Mouse (Mus musculus) Muller cell, postnatal 12 days (primary cell): ENCODE measurements at regions not wholly inside any gene's neighbourhood (a gene's known extent, or its start where the extent isn't known, plus 50 kb on each side); places are given as distances from the start of the nearest gene placed in this dataset.

Source experiments
- DNase-seq: peaks from one replicate; pipeline ENCODE4 v3.0.0-alpha.2; 2015; ENCODE audit errors: inconsistent ontology term

- DNase-seq = peak; percentile 4
Observed at GRCm38 (mm10) chr8:65443266-65443665, 174.4 kb upstream of the March1 start.

- no peak for DNase-seq
Observed at GRCm38 (mm10) chr8:65420870-65421269, 196.8 kb upstream of the March1 start.

GRCm38 (mm10) chr8:65417897-65418296 lies 199.8 kb upstream of the March1 start:
- DNase-seq = no peak

- no peak for DNase-seq
Observed at GRCm38 (mm10) chr8:65414201-65414600, 203.5 kb upstream of the March1 start.

- DNase-seq = no peak
Observed at GRCm38 (mm10) chr8:65412291-65412690, 205.4 kb upstream of the March1 start.

GRCm38 (mm10) chr8:65395755-65396154 lies 221.9 kb upstream of the March1 start:
- DNase-seq = no peak

GRCm38 (mm10) chr8:65355990-65356389 lies 226.6 kb upstream of the BC030870 start:
- DNase-seq = no peak

GRCm38 (mm10) chr8:65349396-65349795 lies 220.0 kb upstream of the BC030870 start:
- DNase-seq = no peak

- no peak for DNase-seq
Observed at GRCm38 (mm10) chr8:65331136-65331535, 201.8 kb upstream of the BC030870 start.

GRCm38 (mm10) chr8:65288687-65289086 lies 159.3 kb upstream of the BC030870 start:
- DNase-seq = no peak

- no peak for DNase-seq
Observed at GRCm38 (mm10) chr8:65280390-65280789, 151.0 kb upstream of the BC030870 start.
